Mouse (Mus musculus) thymus, postnatal 25 days (tissue): ENCODE measurements at regions not wholly inside any gene's neighbourhood (a gene's known extent, or its start where the extent isn't known, plus 50 kb on each side); places are given as distances from the start of the nearest gene placed in this dataset.

Experiments used
- DNase-seq: peaks from one replicate; pipeline ENCODE4 v3.0.0; 2022

GRCm38 (mm10) chr8:87270525-87271187, 201.8 kb downstream of the Cbln1 start:
- DNase-seq = no peak

- DNase-seq = no peak
These were observed 204.2 kb downstream of the Cbln1 start for GRCm38 (mm10) chr8:87268159-87268558.

- DNase-seq = no peak
These were observed 207.4 kb downstream of the Cbln1 start for GRCm38 (mm10) chr8:87264999-87265398.

- DNase-seq = no peak
These were observed 212.1 kb downstream of the Cbln1 start for GRCm38 (mm10) chr8:87260305-87260704.

- no peak for DNase-seq
These were observed 229.7 kb downstream of the Cbln1 start for GRCm38 (mm10) chr8:87242681-87243080.

- no peak for DNase-seq
These were observed 235.2 kb downstream of the Cbln1 start for GRCm38 (mm10) chr8:87237181-87237580.

- DNase-seq = no peak
These were observed 236.0 kb downstream of the Cbln1 start for GRCm38 (mm10) chr8:87236438-87236837.

- DNase-seq = no peak
These were observed 236.9 kb downstream of the Cbln1 start for GRCm38 (mm10) chr8:87235341-87236075.

- DNase-seq = no peak
These were observed 238.1 kb downstream of the Cbln1 start for GRCm38 (mm10) chr8:87234336-87234735.

- no peak for DNase-seq
These were observed 238.5 kb downstream of the Cbln1 start for GRCm38 (mm10) chr8:87233805-87234331.

- DNase-seq = no peak
These were observed 240.6 kb downstream of the Cbln1 start for GRCm38 (mm10) chr8:87231762-87232161.

GRCm38 (mm10) chr8:87230096-87230495, 242.3 kb downstream of the Cbln1 start:
- no peak for DNase-seq

GRCm38 (mm10) chr8:87229182-87229581, 243.2 kb downstream of the Cbln1 start:
- DNase-seq = no peak

- no peak for DNase-seq
These were observed 243.6 kb downstream of the Cbln1 start for GRCm38 (mm10) chr8:87228777-87229176.

- DNase-seq = no peak
These were observed 246.6 kb downstream of the Cbln1 start for GRCm38 (mm10) chr8:87225504-87226425.

GRCm38 (mm10) chr8:87220581-87220980, 251.8 kb downstream of the Cbln1 start:
- no peak for DNase-seq

GRCm38 (mm10) chr8:87218956-87219482, 253.4 kb downstream of the Cbln1 start:
- peak; percentile 2 for DNase-seq

GRCm38 (mm10) chr8:87214962-87215361, 257.4 kb downstream of the Cbln1 start:
- DNase-seq = no peak

- DNase-seq = no peak
These were observed 261.9 kb downstream of the Cbln1 start for GRCm38 (mm10) chr8:87210546-87210945.

- no peak for DNase-seq
These were observed 263.1 kb downstream of the Cbln1 start for GRCm38 (mm10) chr8:87209295-87209694.

GRCm38 (mm10) chr8:87208036-87208435, 264.4 kb downstream of the Cbln1 start:
- DNase-seq = no peak

GRCm38 (mm10) chr8:87202639-87203160, 269.7 kb downstream of the Cbln1 start:
- no peak for DNase-seq
